Mouse (Mus musculus): Measurements from ENCODE around the gene Olfr1249.
"Not testable (repeated sequence)": the region's sequence is repeated elsewhere in the genome, so short reads cannot be mapped to it uniquely, and the experiment has no call there.

The Olfr1249 gene

DNA sequence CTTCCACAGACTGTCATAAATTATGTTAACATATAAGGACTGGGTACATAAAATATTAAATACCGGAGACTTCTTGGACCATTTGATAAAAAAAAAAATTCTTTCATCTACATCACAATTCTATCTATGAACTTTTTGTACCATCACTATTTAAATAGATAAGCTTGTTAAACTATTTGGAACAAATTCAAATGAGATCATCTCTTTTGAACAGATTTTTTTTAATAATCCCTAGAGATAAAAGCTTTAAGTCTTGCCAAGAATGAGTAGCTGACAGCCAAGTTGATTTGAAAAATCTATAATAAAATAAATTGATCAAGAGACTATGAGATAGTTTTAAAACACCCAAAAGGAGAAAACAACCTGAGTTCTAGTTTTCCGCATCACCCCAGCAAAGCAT is at the start of gene Olfr1249:
TSS of gene Olfr1249 (minus strand) at position 101 of the 400 bp plus-strand sequence.
- no peak for DNase-seq (ENCODE audit: low read depth, low spot score)

- DNase-seq (ENCODE audit: low read depth, low spot score), result no peak
Measured at GRCm38 (mm10) chr2:89671836-89672235, 37.1 kb upstream of the Olfr1249 start, which contains the start of gene Olfr1251. Gene Olfr1251 (minus strand): TSS chr2:89671936.

DNA sequence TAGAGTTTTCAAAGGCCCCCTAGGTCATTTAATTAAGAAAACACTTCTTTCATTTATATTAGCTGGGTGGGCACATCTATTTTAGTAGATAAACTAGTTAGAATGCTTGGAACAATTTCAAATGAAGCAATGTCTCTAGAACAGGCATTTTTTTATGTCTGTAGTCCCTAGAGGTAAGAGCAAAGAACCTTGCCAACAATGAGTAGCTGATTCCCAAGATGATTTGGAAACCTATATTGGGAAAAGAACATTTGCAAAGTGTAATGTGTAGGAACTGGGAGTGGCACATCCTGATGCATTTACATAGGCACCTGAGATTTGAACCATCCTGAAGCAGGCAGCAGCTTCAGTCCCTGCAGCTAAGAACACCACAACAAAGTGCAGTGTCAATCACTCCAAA is 26.6 kb upstream of the Olfr1249 start, which contains the start of gene Olfr1250:
TSS of gene Olfr1250 (minus strand) at position 101 of the 400 bp plus-strand sequence.
- DNase-seq (ENCODE audit: low read depth, low spot score), result no peak

GRCm38 (mm10) chr2:89618145-89618544 is 16.6 kb downstream of the Olfr1249 start, which contains the start of gene Olfr1248:
Gene Olfr1248 (minus strand): TSS chr2:89618245.
- not testable (repeated sequence) for DNase-seq (ENCODE audit: low read depth, low spot score)

DNA sequence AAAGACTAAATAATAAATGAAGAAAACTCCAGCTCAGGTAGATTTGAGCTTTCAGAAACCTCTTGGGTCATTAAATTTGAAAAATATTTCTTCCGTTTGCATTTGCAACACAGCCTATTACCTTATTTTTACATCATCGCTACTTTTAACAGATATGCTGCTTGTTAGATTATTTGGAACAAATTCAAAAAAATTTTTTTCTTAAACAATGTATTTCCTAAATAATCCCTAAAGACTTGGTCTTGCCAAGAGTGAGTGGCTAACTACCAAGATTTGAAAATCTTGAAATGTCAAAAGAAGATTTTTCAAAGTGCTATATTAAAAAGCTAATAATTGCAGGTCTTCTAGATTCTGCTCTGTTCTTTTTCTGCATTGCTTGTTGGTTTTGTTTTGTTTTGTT is 20.8 kb downstream of the Olfr1249 start, which contains the start of gene Olfr1247:
TSS of gene Olfr1247 (minus strand) at position 101 of the 400 bp plus-strand sequence.
- no peak for DNase-seq (ENCODE audit: low read depth, low spot score)

DNA sequence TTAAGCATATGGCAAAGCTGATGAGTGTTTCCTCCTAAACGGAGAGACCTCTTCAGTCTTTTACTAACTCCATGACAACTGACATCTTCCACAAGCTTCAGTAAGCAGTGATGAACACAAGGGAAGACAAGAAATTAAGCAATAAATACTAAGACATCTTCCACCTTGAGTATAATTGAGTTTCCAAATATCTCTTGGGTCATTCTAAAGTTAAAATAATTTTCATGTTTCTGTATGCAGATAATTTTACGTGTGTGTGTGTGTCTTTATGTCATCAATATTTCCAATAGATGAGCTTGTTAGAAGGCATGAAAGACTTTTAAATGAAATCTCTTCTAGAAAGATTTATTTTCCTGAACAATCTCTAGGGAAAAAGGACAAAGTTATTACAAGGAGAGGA is 41.7 kb downstream of the Olfr1249 start, which contains the start of gene Olfr1246:
TSS of gene Olfr1246 (minus strand) at position 101 of the 400 bp plus-strand sequence.
- no peak for DNase-seq (ENCODE audit: low read depth, low spot score)
